Mouse (Mus musculus) liver, adult 2 months (tissue): ENCODE data around the gene Lrch1.

Experiments used
- CTCF ChIP-seq: fragments of 200-500 bp; IDR thresholded peaks from 2 replicates; pipeline ENCODE4 v1.5.1; 2011; ENCODE audit warnings: low read depth, low read length, control low read depth
- POLR2A ChIP-seq: fragments of 200-500 bp; IDR thresholded peaks from 2 replicates; pipeline ENCODE4 v1.6.1; 2011; ENCODE audit warnings: low read length, control low read depth; ENCODE audit not compliant: insufficient read depth; ENCODE audit errors: extremely low read depth

- TF ChIP-seq CTCF (no peak), POLR2A (no peak)
Observed at GRCm38 (mm10) chr14:74929739-74930138, 17.9 kb downstream of the Lrch1 start.
